Mouse (Mus musculus): ENCODE measurements around the gene Wdr70.

The Wdr70 gene

GRCm38 (mm10) chr15:7934105-7934504, 164.9 kb downstream of the Wdr70 start:
- DNase-seq (ENCODE audit: low spot score), result no peak

- peak; percentile 97 for DNase-seq (ENCODE audit: low spot score)
Measured at GRCm38 (mm10) chr15:7931605-7932008, 167.4 kb downstream of the Wdr70 start.

- DNase-seq (ENCODE audit: low spot score), result peak; percentile 21
Measured at GRCm38 (mm10) chr15:7925382-7925781, 173.6 kb downstream of the Wdr70 start.

DNA sequence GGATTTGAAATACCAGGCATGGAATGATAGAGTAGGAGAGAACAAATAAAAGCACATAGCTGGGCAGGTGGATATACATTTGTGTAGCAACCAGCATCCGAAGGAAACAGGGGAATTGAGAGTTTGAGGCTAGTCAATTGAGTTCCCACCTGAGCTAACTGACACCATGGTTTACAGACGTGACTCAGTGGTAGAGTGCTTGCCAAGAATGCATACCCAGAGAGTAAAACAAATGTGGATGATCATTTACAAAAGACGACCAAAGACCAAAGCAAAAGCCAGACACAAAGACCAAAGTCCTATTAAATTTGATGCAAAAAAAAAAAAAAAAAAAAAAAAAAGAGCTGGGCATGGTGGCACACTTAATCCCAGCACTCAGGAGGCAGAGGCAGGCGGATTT, 175.7 kb downstream of the Wdr70 start:
- no peak for DNase-seq (ENCODE audit: low spot score)

DNA sequence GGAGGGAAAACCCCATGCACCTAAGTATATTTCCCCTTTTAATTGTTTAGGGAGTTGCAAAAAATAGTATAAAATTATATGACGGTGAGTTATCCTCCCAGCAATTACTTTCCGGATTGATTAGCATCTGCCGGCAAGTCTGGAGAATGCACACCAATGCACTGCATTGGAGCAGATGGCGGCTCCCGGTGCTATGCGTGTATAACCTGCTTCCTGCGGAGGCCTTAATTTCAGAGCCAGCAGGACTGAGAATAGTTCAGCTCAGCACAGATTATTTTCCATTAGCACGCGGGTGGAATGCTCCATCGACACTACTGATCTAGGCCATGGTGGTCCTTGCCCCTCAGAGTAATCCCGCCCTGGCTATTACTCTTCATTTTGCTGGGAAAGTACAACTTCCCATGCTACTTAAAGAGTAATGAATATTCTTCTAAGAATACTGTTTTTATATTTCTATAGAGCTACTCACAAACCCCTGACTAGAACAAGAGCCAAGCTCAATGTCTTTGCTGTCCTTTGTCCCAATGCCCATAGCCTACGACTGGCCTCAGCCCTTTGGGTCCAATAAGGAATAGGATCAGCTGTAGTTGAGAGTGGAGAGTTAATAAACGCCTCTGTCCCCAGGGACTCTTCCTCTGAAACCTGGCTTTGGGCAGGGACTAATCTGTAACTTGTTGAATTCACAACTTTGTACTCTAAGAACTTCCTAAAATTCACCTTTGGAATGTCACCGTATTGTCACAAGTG, 176.5 kb downstream of the Wdr70 start:
- DNase-seq (ENCODE audit: low spot score), result no peak

DNA sequence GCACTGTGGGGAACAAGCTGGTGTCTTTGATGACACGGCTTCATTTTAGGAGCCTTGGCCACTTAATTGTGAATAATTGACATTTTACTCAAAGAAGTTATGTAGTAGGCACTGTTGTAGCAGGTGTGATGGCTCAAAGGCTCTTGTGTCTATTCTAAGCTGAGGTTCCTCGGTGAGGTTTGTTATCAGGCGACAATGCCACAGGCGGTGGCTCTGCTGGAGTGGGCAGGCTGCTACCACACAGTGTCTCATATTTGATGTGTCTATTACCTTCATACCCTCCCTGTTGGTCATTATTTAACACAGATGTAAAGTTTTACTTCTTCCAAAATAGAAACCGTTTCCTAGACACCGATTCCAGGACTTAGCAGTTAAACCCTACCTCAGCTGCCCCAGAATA, 177.9 kb downstream of the Wdr70 start:
- DNase-seq (ENCODE audit: low spot score), result no peak

GRCm38 (mm10) chr15:7906491-7907035, 192.4 kb downstream of the Wdr70 start:
- DNase-seq (ENCODE audit: low spot score), result no peak

DNA sequence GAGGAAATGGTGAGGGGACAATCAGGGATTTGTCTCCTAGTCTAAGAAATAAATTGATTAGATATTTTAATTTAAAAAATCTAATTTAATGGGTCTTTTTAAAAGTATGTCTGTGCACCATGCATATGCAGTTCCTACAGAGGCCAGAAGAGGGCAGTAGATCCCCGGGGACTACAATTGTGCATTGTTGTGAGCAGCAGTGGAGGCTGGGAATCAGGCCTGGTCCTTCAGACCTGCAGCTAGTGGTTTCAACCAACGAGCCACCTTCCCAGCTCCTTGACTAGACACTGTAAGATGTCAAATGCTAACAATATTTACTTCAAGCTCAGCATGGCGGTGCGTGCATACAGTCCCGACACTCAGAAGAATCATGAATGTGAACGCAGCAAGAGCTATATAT, 199.7 kb downstream of the Wdr70 start:
- peak; percentile 22 for DNase-seq (ENCODE audit: low spot score)

GRCm38 (mm10) chr15:7891547-7892282, 207.3 kb downstream of the Wdr70 start:
- DNase-seq (ENCODE audit: low spot score), result peak; percentile 87

GRCm38 (mm10) chr15:7890286-7890685, 208.7 kb downstream of the Wdr70 start:
- DNase-seq (ENCODE audit: low spot score), result no peak

DNA sequence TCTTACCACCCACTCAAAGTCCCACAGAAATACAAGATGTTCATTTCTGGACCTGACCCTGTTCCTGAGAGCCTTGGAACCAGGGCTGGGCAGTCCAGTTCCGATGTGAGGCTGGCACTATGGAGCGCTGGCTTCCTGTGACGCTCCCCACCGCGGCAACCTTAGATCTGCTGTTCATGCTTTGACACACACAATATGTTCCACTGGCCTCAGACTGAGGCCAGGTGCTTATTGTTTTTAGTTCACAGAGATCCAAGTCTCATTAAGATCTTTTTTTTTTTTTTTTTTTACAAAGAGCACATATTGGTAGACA, 209.7 kb downstream of the Wdr70 start:
- DNase-seq (ENCODE audit: low spot score), result no peak

DNA sequence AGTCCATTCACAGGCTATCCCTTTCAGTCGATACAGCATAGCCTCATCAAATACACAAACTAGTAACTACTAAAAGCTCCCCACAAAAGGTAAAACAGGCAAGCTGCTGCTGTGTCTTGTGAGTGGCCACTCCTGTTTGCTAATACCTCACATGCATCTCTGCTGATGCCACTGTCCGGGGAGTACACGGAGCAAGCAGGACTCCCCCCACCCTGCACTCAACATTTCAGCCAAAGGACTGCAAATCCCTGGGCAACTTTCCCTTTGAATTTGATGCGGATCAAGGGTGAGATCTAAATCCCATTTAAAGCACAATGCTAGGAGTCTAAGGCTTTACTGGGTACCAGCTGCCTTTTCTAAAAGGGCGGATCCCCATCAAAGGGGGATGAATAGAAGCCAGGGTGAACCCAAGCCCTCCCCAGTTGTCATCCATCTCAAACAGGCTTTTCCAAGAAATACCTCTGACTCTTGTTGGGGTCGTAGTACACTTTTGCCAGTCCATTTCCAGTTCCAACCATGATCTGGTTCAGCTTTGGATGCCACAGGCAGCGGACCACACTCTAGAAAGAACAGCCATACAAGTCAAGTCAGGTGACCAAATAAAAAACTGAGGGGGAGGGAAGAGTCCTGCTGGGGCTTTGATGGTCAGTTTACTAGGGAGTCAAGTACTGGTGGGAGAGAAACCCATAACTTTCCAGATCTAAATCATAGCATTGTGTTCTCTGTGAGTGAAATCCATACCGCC, 210.2 kb downstream of the Wdr70 start:
- DNase-seq (ENCODE audit: low spot score), result no peak

GRCm38 (mm10) chr15:7886591-7886990, 212.4 kb downstream of the Wdr70 start:
- DNase-seq (ENCODE audit: low spot score), result no peak

GRCm38 (mm10) chr15:7885106-7885505, 213.9 kb downstream of the Wdr70 start:
- no peak for DNase-seq (ENCODE audit: low spot score)

DNA sequence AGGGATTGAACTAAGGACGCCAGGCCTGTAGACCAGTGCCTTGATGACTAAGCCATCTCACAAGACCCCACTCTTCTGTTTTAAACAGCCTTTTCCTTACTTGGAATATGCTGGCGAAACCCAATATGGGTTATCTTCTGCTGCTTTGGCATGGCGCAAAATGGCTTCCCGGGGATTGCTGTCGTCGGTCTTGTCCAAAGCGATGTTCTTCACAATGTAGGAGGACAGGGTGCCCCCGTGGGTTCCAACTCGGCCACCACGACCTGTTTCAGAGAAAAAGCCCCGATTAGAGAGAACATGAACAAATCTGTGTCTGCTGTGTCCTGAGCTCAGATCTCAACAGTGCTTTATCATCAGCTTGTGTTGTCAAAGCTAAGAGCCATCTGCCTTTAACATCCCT, 214.8 kb downstream of the Wdr70 start:
- DNase-seq (ENCODE audit: low spot score), result no peak

DNA sequence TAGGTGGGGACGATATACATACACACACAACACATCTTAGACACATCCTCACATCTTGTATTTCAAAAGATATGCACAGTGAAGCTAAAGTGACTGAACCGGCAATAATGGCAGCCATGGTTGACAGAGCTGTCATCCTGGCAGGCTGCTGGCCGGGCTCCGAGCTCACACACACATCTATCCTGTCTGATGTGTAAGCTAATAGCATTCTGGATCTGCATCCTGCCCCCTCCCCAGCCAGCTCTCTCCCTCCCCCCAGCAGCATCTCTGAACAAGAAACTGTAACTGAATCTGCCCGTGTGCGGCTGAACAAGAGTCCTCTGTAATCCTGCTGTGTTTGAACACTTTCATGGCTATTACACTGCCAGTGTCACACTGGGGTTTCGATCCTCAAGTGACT, 219.1 kb downstream of the Wdr70 start:
- no peak for DNase-seq (ENCODE audit: low spot score)

- no peak for DNase-seq (ENCODE audit: low spot score)
Measured at GRCm38 (mm10) chr15:7878861-7879260, 220.1 kb downstream of the Wdr70 start.

DNA sequence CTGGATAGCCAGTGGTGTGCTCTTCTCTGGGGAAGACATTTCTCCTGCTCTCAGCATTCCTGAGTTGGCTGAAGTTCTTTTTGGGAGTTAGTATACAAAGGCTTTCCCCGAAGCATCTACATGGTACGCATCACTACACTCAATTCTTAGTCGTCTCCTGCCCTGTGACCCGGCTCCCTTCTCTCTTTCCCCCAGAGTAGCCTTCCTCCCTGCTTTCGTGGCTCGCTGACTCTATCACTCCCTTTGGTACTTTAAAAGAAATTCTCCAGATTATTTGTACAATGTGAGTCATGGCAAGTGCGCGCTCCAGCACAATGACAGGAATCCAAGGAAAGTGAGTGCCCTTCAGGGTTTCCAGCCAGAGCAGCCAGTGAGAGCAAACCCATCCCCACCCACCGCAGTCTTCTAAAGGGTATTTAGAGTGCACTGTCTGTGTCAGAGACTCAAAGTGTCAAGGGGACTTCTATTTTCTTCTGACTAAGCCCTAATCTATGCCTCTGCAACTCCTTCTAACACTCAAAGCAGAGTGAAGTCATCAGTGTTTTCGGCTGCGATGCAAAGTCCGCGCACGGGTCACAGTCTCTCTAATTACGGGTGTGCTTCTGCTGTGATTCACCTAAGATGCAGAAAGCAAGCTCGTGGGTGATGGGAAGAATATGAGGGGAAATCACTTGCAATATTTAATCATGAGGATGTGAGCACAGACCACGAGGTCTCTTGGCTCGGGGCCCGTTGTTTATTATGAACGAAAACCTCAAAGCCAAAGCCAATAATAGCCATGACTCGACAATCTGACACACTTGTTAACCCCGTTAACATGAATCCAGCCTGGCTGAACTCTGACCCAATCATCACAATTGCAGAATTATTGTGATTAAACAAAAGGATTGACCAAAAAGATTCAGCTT, 221.2 kb downstream of the Wdr70 start:
- DNase-seq (ENCODE audit: low spot score), result peak; percentile 79

DNA sequence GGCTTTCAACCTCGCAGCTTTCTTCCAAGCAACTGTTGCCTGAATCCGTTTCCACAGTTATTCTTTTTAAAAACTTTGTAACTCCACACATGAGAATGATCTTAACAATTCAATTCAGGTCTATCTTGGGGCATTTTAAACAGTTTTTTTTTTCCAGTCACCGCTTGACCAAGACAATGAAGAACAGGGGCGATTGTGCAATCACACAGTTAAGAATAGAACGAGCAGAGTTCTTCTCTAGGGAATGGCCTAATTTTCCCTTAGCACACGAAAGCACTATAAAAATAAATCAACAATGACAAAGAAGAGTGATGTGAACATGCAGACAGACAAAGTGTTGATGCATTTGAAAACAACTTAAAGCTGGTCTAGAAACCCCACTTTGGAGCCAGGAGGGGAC, 223.1 kb downstream of the Wdr70 start:
- peak; percentile 85 for DNase-seq (ENCODE audit: low spot score)

GRCm38 (mm10) chr15:7872473-7872872, 226.5 kb downstream of the Wdr70 start:
- no peak for DNase-seq (ENCODE audit: low spot score)

GRCm38 (mm10) chr15:7865305-7865704, 233.7 kb downstream of the Wdr70 start:
- DNase-seq (ENCODE audit: low spot score), result no peak

DNA sequence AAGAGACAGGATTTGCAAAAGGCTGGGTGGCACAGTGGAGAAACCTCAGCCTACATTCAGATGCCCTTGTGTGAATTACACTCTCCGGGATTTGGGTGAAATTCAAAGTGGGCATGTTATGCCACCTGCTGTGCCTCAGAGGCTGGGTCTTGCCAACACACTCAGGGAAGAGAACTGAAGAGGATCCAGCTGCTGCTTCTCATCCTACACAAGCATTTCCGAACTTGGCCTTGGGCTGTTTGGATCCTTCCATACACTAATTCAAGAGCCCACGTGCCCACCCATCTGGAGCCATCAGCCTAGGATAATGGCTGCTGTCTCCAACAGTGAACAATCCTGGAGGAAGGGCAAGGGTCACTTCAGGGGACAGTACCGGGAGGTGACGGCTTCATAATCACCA, 235.7 kb downstream of the Wdr70 start:
- DNase-seq (ENCODE audit: low spot score), result no peak
